Mouse (Mus musculus): ENCODE measurements at regions not wholly inside any gene's neighbourhood (a gene's known extent, or its start where the extent isn't known, plus 50 kb on each side); places are given as distances from the start of the nearest gene placed in this dataset.

GRCm38 (mm10) chr15:60132701-60133100 is 116.3 kb upstream of the 4933412E24Rik start:
- Histone ChIP-seq H3K4me2 (replicated peaks; ENCODE audit: low read depth, low read length) (no peak overlapping the region), H3K9ac (replicated peaks; ENCODE audit: low read depth, low read length) (no peak overlapping the region), H3K9me3 (ENCODE audit: control insufficient read depth, low read depth, low read length) (no peaks in the 10 kb centered on the region), H3K27me3 (ENCODE audit: control insufficient read depth, insufficient read depth, low read length) (no peaks in the 10 kb centered on the region), H3K4me3 (ENCODE audit: low read depth, low read length) (no peak overlapping the region), H3K27ac (ENCODE audit: low read length) (no peak overlapping the region), H3K4me1 (ENCODE audit: control insufficient read depth, insufficient read depth, low read length) (no peaks in the 10 kb centered on the region), H3K36me3 (ENCODE audit: control insufficient read depth, insufficient read depth, low read length) (no peaks in the 10 kb centered on the region)
- 80% methylated on average over 3 of the region's 3 CpGs for WGBS
- no peak for ATAC-seq (ENCODE audit: insufficient number of reproducible peaks, insufficient read depth, low FRiP score, low read depth)

GRCm38 (mm10) chr15:60124461-60124860 is 108.0 kb upstream of the 4933412E24Rik start:
- H3K9me3 ChIP-seq (ENCODE audit: control insufficient read depth, low read depth, low read length), result no peaks in the 10 kb centered on the region
- no peak overlapping the region for H3K9ac ChIP-seq (replicated peaks; ENCODE audit: low read depth, low read length)
- ATAC-seq (ENCODE audit: insufficient number of reproducible peaks, insufficient read depth, low FRiP score, low read depth), result no peak
- H3K27ac ChIP-seq (ENCODE audit: low read length), result no peak overlapping the region
- no peaks in the 10 kb centered on the region for H3K4me1 ChIP-seq (ENCODE audit: control insufficient read depth, insufficient read depth, low read length)
- no peaks in the 10 kb centered on the region for H3K36me3 ChIP-seq (ENCODE audit: control insufficient read depth, insufficient read depth, low read length)
- no peak overlapping the region for H3K4me3 ChIP-seq (ENCODE audit: low read depth, low read length)
- H3K4me2 ChIP-seq (replicated peaks; ENCODE audit: low read depth, low read length), result no peak overlapping the region
- WGBS, result 34% methylated on average over 3 of the region's 3 CpGs
- no peaks in the 10 kb centered on the region for H3K27me3 ChIP-seq (ENCODE audit: control insufficient read depth, insufficient read depth, low read length)

- Histone ChIP-seq H3K4me2 (replicated peaks; ENCODE audit: low read depth, low read length) (no peak overlapping the region), H3K36me3 (ENCODE audit: control insufficient read depth, insufficient read depth, low read length) (no peaks in the 10 kb centered on the region), H3K4me3 (ENCODE audit: low read depth, low read length) (no peak overlapping the region), H3K4me1 (ENCODE audit: control insufficient read depth, insufficient read depth, low read length) (no peaks in the 10 kb centered on the region), H3K27ac (ENCODE audit: low read length) (no peak overlapping the region), H3K27me3 (ENCODE audit: control insufficient read depth, insufficient read depth, low read length) (no peaks in the 10 kb centered on the region), H3K9ac (replicated peaks; ENCODE audit: low read depth, low read length) (no peak overlapping the region), H3K9me3 (ENCODE audit: control insufficient read depth, low read depth, low read length) (no peaks in the 10 kb centered on the region)
- 96% methylated on average over 1 of the region's 1 CpGs for WGBS
- ATAC-seq (ENCODE audit: insufficient number of reproducible peaks, insufficient read depth, low FRiP score, low read depth), result no peak
Observed at GRCm38 (mm10) chr15:60119926-60120325, 103.5 kb upstream of the 4933412E24Rik start.

GRCm38 (mm10) chr15:60111885-60112284 is 95.5 kb upstream of the 4933412E24Rik start:
- Histone ChIP-seq H3K36me3 (ENCODE audit: control insufficient read depth, insufficient read depth, low read length) (no peaks in the 10 kb centered on the region), H3K4me3 (ENCODE audit: low read depth, low read length) (no peak overlapping the region), H3K4me2 (replicated peaks; ENCODE audit: low read depth, low read length) (no peak overlapping the region), H3K4me1 (ENCODE audit: control insufficient read depth, insufficient read depth, low read length) (no peaks in the 10 kb centered on the region), H3K27ac (ENCODE audit: low read length) (no peak overlapping the region), H3K27me3 (ENCODE audit: control insufficient read depth, insufficient read depth, low read length) (no peaks in the 10 kb centered on the region), H3K9me3 (ENCODE audit: control insufficient read depth, low read depth, low read length) (no peaks in the 10 kb centered on the region), H3K9ac (replicated peaks; ENCODE audit: low read depth, low read length) (no peak overlapping the region)
- no peak for ATAC-seq (ENCODE audit: insufficient number of reproducible peaks, insufficient read depth, low FRiP score, low read depth)
- 85% methylated on average over 3 of the region's 3 CpGs for WGBS

GRCm38 (mm10) chr15:60111046-60111445 is 94.6 kb upstream of the 4933412E24Rik start:
- no peak overlapping the region for H3K27ac ChIP-seq (ENCODE audit: low read length)
- no peak overlapping the region for H3K4me3 ChIP-seq (ENCODE audit: low read depth, low read length)
- H3K36me3 ChIP-seq (ENCODE audit: control insufficient read depth, insufficient read depth, low read length), result no peaks in the 10 kb centered on the region
- WGBS, result 85% methylated on average over 4 of the region's 4 CpGs
- no peak overlapping the region for H3K4me2 ChIP-seq (replicated peaks; ENCODE audit: low read depth, low read length)
- H3K4me1 ChIP-seq (ENCODE audit: control insufficient read depth, insufficient read depth, low read length), result no peaks in the 10 kb centered on the region
- ATAC-seq (ENCODE audit: insufficient number of reproducible peaks, insufficient read depth, low FRiP score, low read depth), result no peak
- H3K27me3 ChIP-seq (ENCODE audit: control insufficient read depth, insufficient read depth, low read length), result no peaks in the 10 kb centered on the region
- H3K9me3 ChIP-seq (ENCODE audit: control insufficient read depth, low read depth, low read length), result no peaks in the 10 kb centered on the region
- no peak overlapping the region for H3K9ac ChIP-seq (replicated peaks; ENCODE audit: low read depth, low read length)

- H3K4me3 ChIP-seq (ENCODE audit: low read depth, low read length), result no peak overlapping the region
- no peak overlapping the region for H3K9ac ChIP-seq (replicated peaks; ENCODE audit: low read depth, low read length)
- no peaks in the 10 kb centered on the region for H3K4me1 ChIP-seq (ENCODE audit: control insufficient read depth, insufficient read depth, low read length)
- H3K27ac ChIP-seq (ENCODE audit: low read length), result no peak overlapping the region
- no peak overlapping the region for H3K4me2 ChIP-seq (replicated peaks; ENCODE audit: low read depth, low read length)
- no peaks in the 10 kb centered on the region for H3K9me3 ChIP-seq (ENCODE audit: control insufficient read depth, low read depth, low read length)
- ATAC-seq (ENCODE audit: insufficient number of reproducible peaks, insufficient read depth, low FRiP score, low read depth), result no peak
- H3K36me3 ChIP-seq (ENCODE audit: control insufficient read depth, insufficient read depth, low read length), result no peaks in the 10 kb centered on the region
- 68% methylated on average over 2 of the region's 2 CpGs for WGBS
- H3K27me3 ChIP-seq (ENCODE audit: control insufficient read depth, insufficient read depth, low read length), result no peaks in the 10 kb centered on the region
Observed at GRCm38 (mm10) chr15:60104126-60104525, 87.7 kb upstream of the 4933412E24Rik start.

GRCm38 (mm10) chr15:60101485-60102280 is 85.3 kb upstream of the 4933412E24Rik start:
- ATAC-seq (ENCODE audit: insufficient number of reproducible peaks, insufficient read depth, low FRiP score, low read depth), result no peak
- Histone ChIP-seq H3K9me3 (ENCODE audit: control insufficient read depth, low read depth, low read length) (no peaks in the 10 kb centered on the region), H3K36me3 (ENCODE audit: control insufficient read depth, insufficient read depth, low read length) (no peaks in the 10 kb centered on the region), H3K4me1 (ENCODE audit: control insufficient read depth, insufficient read depth, low read length) (no peaks in the 10 kb centered on the region), H3K4me2 (replicated peaks; ENCODE audit: low read depth, low read length) (no peak overlapping the region), H3K27ac (ENCODE audit: low read length) (no peak overlapping the region), H3K27me3 (ENCODE audit: control insufficient read depth, insufficient read depth, low read length) (no peaks in the 10 kb centered on the region), H3K4me3 (ENCODE audit: low read depth, low read length) (no peak overlapping the region), H3K9ac (replicated peaks; ENCODE audit: low read depth, low read length) (no peak overlapping the region)
- WGBS, result 76% methylated on average over 4 of the region's 4 CpGs

- Histone ChIP-seq H3K4me2 (replicated peaks; ENCODE audit: low read depth, low read length) (no peak overlapping the region), H3K4me3 (ENCODE audit: low read depth, low read length) (no peak overlapping the region), H3K27me3 (ENCODE audit: control insufficient read depth, insufficient read depth, low read length) (no peaks in the 10 kb centered on the region), H3K9ac (replicated peaks; ENCODE audit: low read depth, low read length) (no peak overlapping the region), H3K9me3 (ENCODE audit: control insufficient read depth, low read depth, low read length) (no peaks in the 10 kb centered on the region), H3K27ac (ENCODE audit: low read length) (no peak overlapping the region), H3K4me1 (ENCODE audit: control insufficient read depth, insufficient read depth, low read length) (no peaks in the 10 kb centered on the region), H3K36me3 (ENCODE audit: control insufficient read depth, insufficient read depth, low read length) (no peaks in the 10 kb centered on the region)
- WGBS, result 12% methylated on average over 4 of the region's 4 CpGs
- no peak for ATAC-seq (ENCODE audit: insufficient number of reproducible peaks, insufficient read depth, low FRiP score, low read depth)
Observed at GRCm38 (mm10) chr15:60097141-60097540, 80.7 kb upstream of the 4933412E24Rik start.

GRCm38 (mm10) chr15:60096131-60096530 is 79.7 kb upstream of the 4933412E24Rik start:
- ATAC-seq (ENCODE audit: insufficient number of reproducible peaks, insufficient read depth, low FRiP score, low read depth), result no peak
- no peak overlapping the region for H3K4me3 ChIP-seq (ENCODE audit: low read depth, low read length)
- no peak overlapping the region for H3K4me2 ChIP-seq (replicated peaks; ENCODE audit: low read depth, low read length)
- no peaks in the 10 kb centered on the region for H3K4me1 ChIP-seq (ENCODE audit: control insufficient read depth, insufficient read depth, low read length)
- H3K36me3 ChIP-seq (ENCODE audit: control insufficient read depth, insufficient read depth, low read length), result no peaks in the 10 kb centered on the region
- no peaks in the 10 kb centered on the region for H3K27me3 ChIP-seq (ENCODE audit: control insufficient read depth, insufficient read depth, low read length)
- no peak overlapping the region for H3K27ac ChIP-seq (ENCODE audit: low read length)
- 89% methylated on average over 4 of the region's 4 CpGs for WGBS
- no peaks in the 10 kb centered on the region for H3K9me3 ChIP-seq (ENCODE audit: control insufficient read depth, low read depth, low read length)
- H3K9ac ChIP-seq (replicated peaks; ENCODE audit: low read depth, low read length), result no peak overlapping the region
